Mouse (Mus musculus) ES-E14 (cell line): Measurements from ENCODE around the gene 2810459M11Rik.
"Not testable (repeated sequence)": the region's sequence is repeated elsewhere in the genome, so short reads cannot be mapped to it uniquely, and the experiment has no call there.

Experiments
- CHD2 ChIP-seq: IDR thresholded peaks from 2 replicates; pipeline ENCODE4 v1.6.1; 2014; ENCODE audit warnings: mild to moderate bottlenecking, low read depth, low read length, inconsistent platforms
- HCFC1 ChIP-seq: IDR thresholded peaks from 2 replicates; pipeline ENCODE4 v1.6.1; 2012; ENCODE audit warnings: low read length, inconsistent platforms, borderline replicate concordance; ENCODE audit not compliant: insufficient read depth
- MAFK ChIP-seq: IDR thresholded peaks from 2 replicates; pipeline ENCODE4 v1.6.1; 2014; ENCODE audit warnings: mild to moderate bottlenecking, low read depth, low read length, inconsistent platforms; ENCODE audit not compliant: insufficient read depth
- ZC3H11A ChIP-seq: IDR thresholded peaks from 2 replicates; pipeline ENCODE4 v1.6.1; 2012; ENCODE audit warnings: low read depth, mild to moderate bottlenecking, inconsistent platforms, low read length, borderline replicate concordance
- ZNF384 ChIP-seq: IDR thresholded peaks from 2 replicates; pipeline ENCODE4 v1.6.1; 2012; ENCODE audit warnings: low read depth, low read length, inconsistent platforms

DNA sequence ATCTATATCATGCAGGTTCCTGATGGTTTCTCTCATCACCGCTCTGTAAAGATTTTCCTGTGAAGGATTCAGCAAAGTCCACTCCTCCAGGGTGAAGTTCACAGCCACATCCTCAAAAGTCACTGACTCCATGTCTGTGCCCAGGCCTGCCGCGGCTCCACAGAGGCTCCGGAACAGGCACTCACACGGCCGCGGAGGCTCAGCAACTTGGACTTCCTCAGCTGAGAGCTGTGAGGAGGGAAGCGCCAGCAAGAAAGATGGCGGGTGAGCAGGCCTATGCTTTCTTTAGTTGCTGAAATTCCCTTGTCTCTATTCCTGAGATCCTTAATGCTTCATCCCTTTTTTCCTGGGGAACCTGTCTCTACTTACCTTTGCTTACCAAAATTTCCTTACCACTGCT, 29.9 kb upstream of the 2810459M11Rik start:
- TF ChIP-seq ZNF384, ZC3H11A, HCFC1, CHD2, MAFK: not testable (repeated sequence)
